Mouse (Mus musculus) MEL (cell line): ENCODE measurements around the gene Leng1. TPM values are rescaled to one million over a fixed set of nuclear protein-coding genes. Genes with fewer than 3 reads are reported as not detected.

Source experiments
- DNase-seq: peaks from one replicate; pipeline ENCODE4 v3.0.0; 2011; ENCODE audit warnings: low read depth, low spot score
- H3K27ac ChIP-seq: 2 replicates; pipeline ENCODE4 v1.5.1; 2012; ENCODE audit warnings: low read depth, mild to moderate bottlenecking, control low read depth, low read length, moderate library complexity; ENCODE audit not compliant: control insufficient read depth
- H3K27me3 ChIP-seq, 2 experiments: fragments of 150-350 bp in 1 of 2; sonication (generic) in 1 of 2; 2 replicates each; pipeline ENCODE4 v1.6.1; 2012; ENCODE audit warnings: low read length in 2 of 2, mild to moderate bottlenecking in 2 of 2, improper control_type of control experiment in 1 of 2, moderate library complexity in 1 of 2; ENCODE audit not compliant: insufficient read depth in 2 of 2, control insufficient read depth in 1 of 2
- H3K36me3 ChIP-seq, 2 experiments: 2 replicates each; pipeline ENCODE4 v1.6.1; 2012 to 2014; ENCODE audit warnings: low read length in 2 of 2, improper control_type of control experiment in 1 of 2, inconsistent platforms in 1 of 2, mild to moderate bottlenecking in 1 of 2; ENCODE audit not compliant: insufficient read depth in 2 of 2, control insufficient read depth in 1 of 2
- H3K4me1 ChIP-seq, 2 experiments: fragments of 150-350 bp in 1 of 2; sonication (generic) in 1 of 2; 2 replicates each; pipeline ENCODE4 v1.6.1; 2012; ENCODE audit warnings: low read length in 2 of 2, improper control_type of control experiment in 1 of 2, mild to moderate bottlenecking in 1 of 2; ENCODE audit not compliant: insufficient read depth in 2 of 2, control insufficient read depth in 1 of 2
- H3K4me3 ChIP-seq, 2 experiments: fragments of 150-350 bp in 1 of 2; sonication (generic) in 1 of 2; 2 replicates each; pipeline ENCODE4 v1.5.1; 2012; ENCODE audit warnings: low read depth in 2 of 2, low read length in 2 of 2, mild to moderate bottlenecking in 2 of 2, moderate library complexity in 2 of 2, control low read depth in 1 of 2, improper control_type of control experiment in 1 of 2; ENCODE audit not compliant: control insufficient read depth in 1 of 2, insufficient read depth in 1 of 2
- H3K79me2 ChIP-seq: 2 replicates; pipeline ENCODE4 v1.6.1; 2012; ENCODE audit warnings: mild to moderate bottlenecking, low read length, moderate library complexity; ENCODE audit not compliant: control insufficient read depth, poor library complexity, insufficient read depth
- H3K9ac ChIP-seq: 2 replicates; pipeline ENCODE4 v1.6.1; 2012; ENCODE audit warnings: low read depth, mild to moderate bottlenecking, control low read depth, low read length, moderate library complexity; ENCODE audit not compliant: control insufficient read depth, poor library complexity, severe bottlenecking
- H3K9me3 ChIP-seq: fragments of 150-350 bp; sonication (generic); replicated peaks from 2 replicates; pipeline ENCODE4 v1.6.1; 2012; ENCODE audit warnings: mild to moderate bottlenecking, low read length, improper control_type of control experiment, moderate library complexity; ENCODE audit not compliant: insufficient read depth
- BHLHE40 ChIP-seq: IDR thresholded peaks from 2 replicates; pipeline ENCODE4 v1.6.1; 2012; ENCODE audit warnings: low read depth, mild to moderate bottlenecking, inconsistent platforms, low read length, improper control_type of control experiment, borderline replicate concordance
- CHD1 ChIP-seq: IDR thresholded peaks from 2 replicates; pipeline ENCODE4 v1.6.1; 2012; ENCODE audit warnings: low read depth, mild to moderate bottlenecking, inconsistent platforms, low read length, improper control_type of control experiment
- CHD2 ChIP-seq: IDR thresholded peaks from 2 replicates; pipeline ENCODE4 v1.6.1; 2011; ENCODE audit warnings: low read length, improper control_type of control experiment
- E2F4 ChIP-seq: IDR thresholded peaks from 2 replicates; pipeline ENCODE4 v1.6.1; 2011; ENCODE audit warnings: low read depth, low read length, improper control_type of control experiment, borderline replicate concordance
- ELF1 ChIP-seq: IDR thresholded peaks from 2 replicates; pipeline ENCODE4 v1.6.1; 2014; ENCODE audit warnings: low read depth, mild to moderate bottlenecking, inconsistent platforms, low read length, improper control_type of control experiment, moderate library complexity
- EP300 ChIP-seq, 2 experiments: IDR thresholded peaks; 2 replicates each; pipeline ENCODE4 v1.6.1; 2011; ENCODE audit warnings: improper control_type of control experiment in 2 of 2, low read length in 2 of 2, low read depth in 1 of 2, mild to moderate bottlenecking in 1 of 2
- ETS1 ChIP-seq: IDR thresholded peaks from 2 replicates; pipeline ENCODE4 v1.6.1; 2012; ENCODE audit warnings: low read depth, mild to moderate bottlenecking, inconsistent platforms, low read length, improper control_type of control experiment, moderate library complexity
- GABPA ChIP-seq: IDR thresholded peaks from 2 replicates; pipeline ENCODE4 v1.6.1; 2012; ENCODE audit warnings: low read depth, mild to moderate bottlenecking, inconsistent platforms, low read length, improper control_type of control experiment, moderate library complexity
- HCFC1 ChIP-seq: IDR thresholded peaks from 2 replicates; pipeline ENCODE4 v1.6.1; 2012; ENCODE audit warnings: low read depth, mild to moderate bottlenecking, inconsistent platforms, low read length, improper control_type of control experiment, moderate library complexity
- JUND ChIP-seq: IDR thresholded peaks from 2 replicates; pipeline ENCODE4 v1.6.1; 2011; ENCODE audit warnings: low read depth, mild to moderate bottlenecking, improper control_type of control experiment, low read length
- KAT2A ChIP-seq: conservative IDR thresholded peaks from 2 replicates; pipeline ENCODE4 v1.6.1; 2012; ENCODE audit warnings: low read depth, low read length, improper control_type of control experiment, inconsistent platforms
- MAX ChIP-seq: IDR thresholded peaks from 2 replicates; pipeline ENCODE4 v1.6.1; 2011; ENCODE audit warnings: low read length, improper control_type of control experiment
- MAZ ChIP-seq: IDR thresholded peaks from 2 replicates; pipeline ENCODE4 v1.6.1; 2012; ENCODE audit warnings: low read depth, mild to moderate bottlenecking, inconsistent platforms, low read length, improper control_type of control experiment
- MEF2A ChIP-seq: IDR thresholded peaks from 2 replicates; pipeline ENCODE4 v1.6.1; 2014; ENCODE audit warnings: low read depth, mild to moderate bottlenecking, inconsistent platforms, low read length, improper control_type of control experiment; ENCODE audit not compliant: poor library complexity, insufficient replicate concordance, severe bottlenecking; ENCODE audit errors: extremely low read depth
- MXI1 ChIP-seq: IDR thresholded peaks from 2 replicates; pipeline ENCODE4 v1.6.1; 2011; ENCODE audit warnings: mild to moderate bottlenecking, low read depth, low read length, improper control_type of control experiment
- MYB ChIP-seq: IDR thresholded peaks from 2 replicates; pipeline ENCODE4 v1.6.1; 2011; ENCODE audit warnings: mild to moderate bottlenecking, low read depth, low read length, improper control_type of control experiment
- MYC ChIP-seq: IDR thresholded peaks from 2 replicates; pipeline ENCODE4 v1.6.1; 2011; ENCODE audit warnings: low read depth, mild to moderate bottlenecking, low read length, improper control_type of control experiment, moderate library complexity
- NELFE ChIP-seq: IDR thresholded peaks from 2 replicates; pipeline ENCODE4 v1.6.1; 2011; ENCODE audit warnings: low read depth, low read length, improper control_type of control experiment
- NRF1 ChIP-seq: IDR thresholded peaks from 2 replicates; pipeline ENCODE4 v1.6.1; 2014; ENCODE audit warnings: low read depth, mild to moderate bottlenecking, inconsistent platforms, low read length, improper control_type of control experiment, moderate library complexity; ENCODE audit not compliant: poor library complexity, insufficient read depth, severe bottlenecking
- POLR2A ChIP-seq, 2 experiments: IDR thresholded peaks; 2 replicates each; pipeline ENCODE4 v1.6.1; 2011 to 2012; ENCODE audit warnings: low read length in 2 of 2, mild to moderate bottlenecking in 2 of 2, control low read depth in 1 of 2, improper control_type of control experiment in 1 of 2, low read depth in 1 of 2, moderate library complexity in 1 of 2; ENCODE audit not compliant: control insufficient read depth in 1 of 2, insufficient read depth in 1 of 2, poor library complexity in 1 of 2
- POLR2AphosphoS2 ChIP-seq: IDR thresholded peaks from 2 replicates; pipeline ENCODE4 v1.6.1; 2011; ENCODE audit warnings: low read length, improper control_type of control experiment
- POLR2AphosphoS5 ChIP-seq: IDR thresholded peaks from 2 replicates; pipeline ENCODE4 v1.6.1; 2012; ENCODE audit warnings: low read depth, borderline replicate concordance, mild to moderate bottlenecking, inconsistent platforms, low read length, moderate library complexity, mixed read lengths
- RAD21 ChIP-seq: IDR thresholded peaks from 2 replicates; pipeline ENCODE4 v1.6.1; 2011; ENCODE audit warnings: mild to moderate bottlenecking, low read depth, low read length, improper control_type of control experiment
- RCOR1 ChIP-seq: IDR thresholded peaks from 2 replicates; pipeline ENCODE4 v1.6.1; 2012; ENCODE audit warnings: low read depth, mild to moderate bottlenecking, inconsistent platforms, low read length, improper control_type of control experiment
- SIN3A ChIP-seq: IDR thresholded peaks from 2 replicates; pipeline ENCODE4 v1.6.1; 2012; ENCODE audit warnings: low read length, improper control_type of control experiment, inconsistent platforms
- SMC3 ChIP-seq: IDR thresholded peaks from 2 replicates; pipeline ENCODE4 v1.6.1; 2011; ENCODE audit warnings: low read depth, low read length, improper control_type of control experiment
- TAL1 ChIP-seq: IDR thresholded peaks from 2 replicates; pipeline ENCODE4 v1.6.1; 2012; ENCODE audit warnings: mild to moderate bottlenecking, inconsistent platforms, low read length, moderate library complexity, mixed read lengths
- TBP ChIP-seq: IDR thresholded peaks from 2 replicates; pipeline ENCODE4 v1.8.0; 2011; ENCODE audit warnings: low read depth, low read length, improper control_type of control experiment
- TCF12 ChIP-seq: IDR thresholded peaks from 2 replicates; pipeline ENCODE4 v1.6.1; 2014; ENCODE audit warnings: low read depth, mild to moderate bottlenecking, inconsistent platforms, low read length, improper control_type of control experiment, moderate library complexity
- UBTF ChIP-seq: IDR thresholded peaks from 2 replicates; pipeline ENCODE4 v1.6.1; 2012; ENCODE audit warnings: low read depth, mild to moderate bottlenecking, inconsistent platforms, low read length, improper control_type of control experiment, moderate library complexity, borderline replicate concordance; ENCODE audit not compliant: insufficient read depth
- USF1 ChIP-seq: IDR thresholded peaks from 2 replicates; pipeline ENCODE4 v1.6.1; 2014; ENCODE audit warnings: low read depth, mild to moderate bottlenecking, inconsistent platforms, low read length, improper control_type of control experiment, moderate library complexity
- USF2 ChIP-seq, 2 experiments: IDR thresholded peaks; 2 replicates each; pipeline ENCODE4 v1.6.1; 2011 to 2012; ENCODE audit warnings: improper control_type of control experiment in 2 of 2, low read length in 2 of 2, borderline replicate concordance in 1 of 2, inconsistent platforms in 1 of 2, low read depth in 1 of 2, mild to moderate bottlenecking in 1 of 2; ENCODE audit not compliant: insufficient read depth in 1 of 2
- ZC3H11A ChIP-seq: IDR thresholded peaks from 2 replicates; pipeline ENCODE4 v1.6.1; 2012; ENCODE audit warnings: low read depth, mild to moderate bottlenecking, inconsistent platforms, low read length, improper control_type of control experiment
- ZKSCAN1 ChIP-seq: IDR thresholded peaks from 2 replicates; pipeline ENCODE4 v1.6.1; 2012; ENCODE audit warnings: low read depth, mild to moderate bottlenecking, inconsistent platforms, low read length, improper control_type of control experiment, moderate library complexity
- ZMIZ1 ChIP-seq: IDR thresholded peaks from 2 replicates; pipeline ENCODE4 v1.6.1; 2012; ENCODE audit warnings: low read depth, mild to moderate bottlenecking, inconsistent platforms, low read length, improper control_type of control experiment, moderate library complexity
- polyA plus RNA-seq, 2 experiments: library from polyadenylated mRNA; stranded (reverse) in 1 of 2; unstranded in 1 of 2; fragments of >175 nt in 1 of 2; fragments of >200 nt in 1 of 2; gene quantifications; 2 replicates each; pipeline versions ENCODE4 v1.2.1 to v1.2.4; 2012; ENCODE audit warnings: low replicate concordance in 2 of 2, low read depth in 1 of 2; ENCODE audit not compliant: insufficient read length in 2 of 2, insufficient read depth in 1 of 2, missing spikeins in 1 of 2
- total RNA-seq: library from RNA; depleted of rRNA; stranded (reverse); fragments of 300-350 nt; gene quantifications from 2 replicates; pipeline ENCODE4 v1.2.3, GENCODE M21; 2012

Leng1 gene
- total and polyA plus RNA-seq, 3 experiments, result 11.0 to 11.3 TPM; not detected in 1

- H3K36me3 ChIP-seq, result peaks cover 2 to 9% of the 10 kb centered on the region in 2 experiments; a peak in 3 of 4 replicates
- H3K4me3 ChIP-seq, result peak overlapping the region; percentile 46 to 85
- peaks cover 7% of the 10 kb centered on the region for H3K79me2 ChIP-seq
- no peaks in the 10 kb centered on the region for H3K9me3 ChIP-seq
- no peaks in the 10 kb centered on the region for H3K27me3 ChIP-seq
- peak; percentile 46 for DNase-seq
- peak overlapping the region; percentile 33 for H3K9ac ChIP-seq
- no peak overlapping the region for H3K27ac ChIP-seq
- H3K4me1 ChIP-seq, result peaks cover 2 to 21% of the 10 kb centered on the region in 2 experiments
- TF ChIP-seq CHD1, result no peak
- no peak for TF ChIP-seq SIN3A
- peak; percentile 57 for TF ChIP-seq TAL1
- TF ChIP-seq ZC3H11A, result peak; percentile 27; the same call in 1 of the 2 replicates
- no peak for TF ChIP-seq E2F4
- TF ChIP-seq RAD21, result peak; percentile 29
- no peak for TF ChIP-seq POLR2AphosphoS5
- peak; percentile 94 for TF ChIP-seq MYC
- TF ChIP-seq ETS1, result 0 out of 2 replicates have a peak, but pooled peaks have one; percentile 8
- TF ChIP-seq BHLHE40, result no peak
- TF ChIP-seq ZKSCAN1, result no peak
- TF ChIP-seq KAT2A, result no peak
- TF ChIP-seq USF1, result no peak
- no peak for TF ChIP-seq USF2 (IDR thresholded peaks at IDR 0.05; ENCODE audit: borderline replicate concordance in 1 of 2, insufficient read depth in 1 of 2, low read depth in 1 of 2, low read length in 2 of 2)
- TF ChIP-seq MYB, result no peak
- no peak for TF ChIP-seq POLR2AphosphoS2
- peak; percentile 28; the same call in 1 of the 2 replicates for TF ChIP-seq SMC3
- TF ChIP-seq EP300 (IDR thresholded peaks at IDR 0.05; ENCODE audit: low read depth in 1 of 2, low read length in 2 of 2), result peak; percentile 15 to 60; a peak in 3 of 4 replicates
- TF ChIP-seq MAX, result peak; percentile 58; the same call in 1 of the 2 replicates
- TF ChIP-seq GABPA, result no peak
- TF ChIP-seq ZMIZ1, result no peak
- TF ChIP-seq NELFE, result no peak
- TF ChIP-seq MXI1, result peak; percentile 77
- no peak for TF ChIP-seq HCFC1
- no peak for TF ChIP-seq ELF1
- no peak for TF ChIP-seq TBP
- TF ChIP-seq JUND, result no peak
- TF ChIP-seq POLR2A (IDR thresholded peaks at IDR 0.05; ENCODE audit: control insufficient read depth in 1 of 2, insufficient read depth in 1 of 2, low read depth in 1 of 2, low read length in 2 of 2, poor library complexity in 1 of 2), result no peak
- peak; percentile 69 for TF ChIP-seq RCOR1
- no peak for TF ChIP-seq CHD2
- TF ChIP-seq NRF1, result no peak
- TF ChIP-seq UBTF, result no peak
- no peak for TF ChIP-seq MAZ
- TF ChIP-seq MEF2A, result no peak
- TF ChIP-seq TCF12, result peak; percentile 72; the same call in 1 of the 2 replicates
Observed at GRCm38 (mm10) chr7:3616389-3617241, 49.0 kb downstream of the Leng1 start.
